Mouse (Mus musculus) adrenal gland, adult (tissue): ENCODE measurements around the gene Sox2.

ENCODE experiments used
- DNase-seq, 2 experiments: peaks; one replicate each; pipeline ENCODE4 v3.0.0; 2022 to 2023; ENCODE audit warnings: low spot score in 1 of 2; ENCODE audit not compliant: inconsistent age in 2 of 2

Gene Sox2

GRCm38 (mm10) chr3:34691703-34692393, 41.6 kb downstream of the Sox2 start:
- DNase-seq: no peak

GRCm38 (mm10) chr3:34692394-34692745, 42.2 kb downstream of the Sox2 start:
- peak in 1 of 2 experiments; percentile 19 for DNase-seq
